Mouse (Mus musculus) fibroblast of lung, adult 2 months (primary cell): Measurements from ENCODE around the gene Zbtb32.

ENCODE experiments used
- DNase-seq: peaks from one replicate; pipeline ENCODE4 v3.0.0-alpha.2; 2011; ENCODE audit warnings: low read depth

The Zbtb32 gene

GRCm38 (mm10) chr7:30600651-30601050 lies 1.9 kb upstream of the Zbtb32 start:
- no peak for DNase-seq

- no peak for DNase-seq
Measured at GRCm38 (mm10) chr7:30599933-30600353, 1.2 kb upstream of the Zbtb32 start.

- DNase-seq: no peak
Measured at GRCm38 (mm10) chr7:30596811-30597210, 1.9 kb downstream of the Zbtb32 start.

GRCm38 (mm10) chr7:30596093-30596492 lies 2.6 kb downstream of the Zbtb32 start:
- no peak for DNase-seq

GRCm38 (mm10) chr7:30594510-30595024 lies 4.1 kb downstream of the Zbtb32 start:
- DNase-seq: no peak

- no peak for DNase-seq
Measured at GRCm38 (mm10) chr7:30593579-30594509, 4.9 kb downstream of the Zbtb32 start.

GRCm38 (mm10) chr7:30592772-30593423 lies 5.8 kb downstream of the Zbtb32 start:
- DNase-seq: no peak

GRCm38 (mm10) chr7:30591605-30591951 lies 7.1 kb downstream of the Zbtb32 start:
- DNase-seq: no peak

- no peak for DNase-seq
Measured at GRCm38 (mm10) chr7:30590927-30591604, 7.6 kb downstream of the Zbtb32 start.

- DNase-seq: peak; percentile 58
Measured at GRCm38 (mm10) chr7:30589435-30590301, 9.0 kb downstream of the Zbtb32 start.

GRCm38 (mm10) chr7:30588676-30589434 lies 9.9 kb downstream of the Zbtb32 start, which contains the start of gene Kmt2b:
TSS of gene Kmt2b (minus strand) at chr7:30588726.
- peak; percentile 98 for DNase-seq

GRCm38 (mm10) chr7:30587842-30588667 lies 10.7 kb downstream of the Zbtb32 start:
- DNase-seq: no peak

- DNase-seq: no peak
Measured at GRCm38 (mm10) chr7:30586455-30587020, 12.2 kb downstream of the Zbtb32 start.

GRCm38 (mm10) chr7:30585170-30585569 lies 13.5 kb downstream of the Zbtb32 start:
- DNase-seq: no peak

GRCm38 (mm10) chr7:30584339-30584738 lies 14.4 kb downstream of the Zbtb32 start:
- no peak for DNase-seq

GRCm38 (mm10) chr7:30581547-30581946 lies 17.2 kb downstream of the Zbtb32 start:
- DNase-seq: no peak

GRCm38 (mm10) chr7:30579950-30580349 lies 18.8 kb downstream of the Zbtb32 start:
- DNase-seq: no peak

GRCm38 (mm10) chr7:30572969-30573368 lies 25.7 kb downstream of the Zbtb32 start:
- DNase-seq: no peak

GRCm38 (mm10) chr7:30572389-30572788 lies 26.3 kb downstream of the Zbtb32 start:
- DNase-seq: no peak
